ENCODE assay signal across 8 mouse cellular contexts in the genomic region with DNA sequence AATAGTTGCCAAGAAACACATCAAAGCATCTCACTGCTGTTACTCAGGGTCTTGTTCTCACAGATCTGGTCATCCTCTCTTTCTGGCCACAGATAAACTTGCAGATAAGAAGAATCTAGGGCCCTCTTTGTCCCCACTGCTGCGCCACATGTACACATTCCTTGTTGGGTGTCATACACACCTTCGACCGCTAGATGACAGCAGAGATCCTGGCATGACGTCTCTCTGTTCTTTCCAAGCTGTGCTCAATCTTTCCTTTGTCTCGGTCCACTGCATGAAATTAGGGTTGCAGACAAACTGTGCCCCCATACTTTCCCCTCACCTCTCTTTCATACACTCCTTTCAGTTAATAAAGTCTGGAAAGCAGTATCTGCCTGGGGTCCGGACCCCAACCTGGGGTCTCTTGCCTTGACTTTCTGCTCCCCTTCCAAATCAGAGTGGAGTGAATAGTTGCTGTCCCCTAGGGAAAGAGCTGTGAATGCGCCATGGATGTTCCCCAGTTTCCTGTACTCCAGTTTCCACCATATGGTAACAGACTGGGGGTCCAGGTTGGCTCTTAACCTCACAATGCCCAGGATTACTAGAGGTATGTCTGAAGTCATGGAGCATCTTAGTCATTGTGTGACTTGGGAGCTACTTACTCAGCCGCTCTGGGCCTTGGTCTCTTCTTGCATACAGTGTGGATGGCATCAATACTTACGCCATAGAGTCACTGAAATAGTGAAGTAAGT.
DNase-seq lines count a peak whose midpoint lies in the region; ATAC-seq and TF ChIP-seq lines count a peak whose summit lies in the region.

No protein-coding gene starts in this region.

- H3K79me3 ChIP-seq in C2C12 (ENCODE audit: low read depth) = no peaks in the 10 kb centered on the region

- no peak overlapping the region for H3K4me3 ChIP-seq in C2C12 (ENCODE audit: insufficient read depth, poor library complexity, severe bottlenecking)
- H3K4me3 ChIP-seq in heart, embryonic 16.5 days (ENCODE audit: low read length) = no peak overlapping the region
- no peak overlapping the region for H3K4me3 ChIP-seq in lung, embryonic 14.5 days (ENCODE audit: low read depth, low read length)

- H3K79me2 ChIP-seq in C2C12 (ENCODE audit: control insufficient read depth, insufficient read depth) = no peaks in the 10 kb centered on the region

- no peaks in the 10 kb centered on the region for H3K36me3 ChIP-seq in C2C12 (ENCODE audit: control insufficient read depth, insufficient read depth)
- no peaks in the 10 kb centered on the region for H3K36me3 ChIP-seq in heart, embryonic 16.5 days (ENCODE audit: control insufficient read depth, insufficient read depth)
- no peaks in the 10 kb centered on the region for H3K36me3 ChIP-seq in lung, embryonic 14.5 days (ENCODE audit: insufficient read depth)

- no peaks in the 10 kb centered on the region for H3K27me3 ChIP-seq in C2C12 (ENCODE audit: control insufficient read depth, insufficient read depth, insufficient read length)
- no peaks in the 10 kb centered on the region for H3K27me3 ChIP-seq in heart, embryonic 16.5 days (ENCODE audit: control insufficient read depth, insufficient read depth, low read length)
- H3K27me3 ChIP-seq in lung, embryonic 14.5 days (ENCODE audit: insufficient read depth, low read length) = no peaks in the 10 kb centered on the region

- 0 out of 2 replicates have a peak, but pooled peaks have one; percentile 52 for ATAC-seq in heart, embryonic 16.5 days (replicated peaks; ENCODE audit: extremely low read depth, insufficient read depth, low FRiP score)
- ATAC-seq in lung, embryonic 14.5 days (ENCODE audit: insufficient read depth) = peak; percentile 71; the same call in 1 of the 2 replicates

- 30% methylated on average over 9 of the region's 9 CpGs for WGBS in heart, embryonic 16.5 days
- 38% methylated on average over 9 of the region's 9 CpGs for WGBS in lung, embryonic 14.5 days

- no peak overlapping the region for H3K27ac ChIP-seq in heart, embryonic 16.5 days (ENCODE audit: low read length)
- H3K27ac ChIP-seq in lung, embryonic 14.5 days (ENCODE audit: low read depth) = no peak overlapping the region

- no peaks in the 10 kb centered on the region for H3K9me3 ChIP-seq in heart, embryonic 16.5 days (replicated peaks; ENCODE audit: control insufficient read depth, low read length)
- H3K9me3 ChIP-seq in lung, embryonic 14.5 days (ENCODE audit: low read depth, low read length) = no peaks in the 10 kb centered on the region

- H3K9ac ChIP-seq in heart, embryonic 16.5 days (ENCODE audit: low read length) = no peak overlapping the region
- H3K9ac ChIP-seq in lung, embryonic 14.5 days = no peak overlapping the region

- peak; percentile 41 for TF ChIP-seq CTCF in C2C12 (IDR thresholded peaks at IDR 0.05; ENCODE audit: control insufficient read depth, insufficient read depth, insufficient read length)
- TF ChIP-seq CTCF in lung, embryonic 14.5 days (IDR thresholded peaks at IDR 0.05; ENCODE audit: low read depth) = peak; percentile 97

- H3K4me2 ChIP-seq in heart, embryonic 16.5 days (ENCODE audit: low read depth, low read length) = no peak overlapping the region
- no peak overlapping the region for H3K4me2 ChIP-seq in lung, embryonic 14.5 days

- H3K4me1 ChIP-seq in heart, embryonic 16.5 days (ENCODE audit: control insufficient read depth, insufficient read depth, low read length) = no peaks in the 10 kb centered on the region
- no peaks in the 10 kb centered on the region for H3K4me1 ChIP-seq in lung, embryonic 14.5 days (ENCODE audit: insufficient read depth)

- DNase-seq in R1 (ENCODE audit: low read depth, low spot score) = peak; percentile 53
- peak; percentile 73 for DNase-seq in embryo, embryonic 11 days
- peak; percentile 71 to 79 for DNase-seq in kidney, postnatal 4 days
- DNase-seq in lung, embryonic 14.5 days = peak; percentile 87
- peak; percentile 46 for DNase-seq in ovary, postnatal 14 days (ENCODE audit: low spot score)
- peak; percentile 66 for DNase-seq in thymus, postnatal 4 days

- H3ac ChIP-seq in C2C12 (ENCODE audit: control insufficient read depth, insufficient read length, low read depth) = no peak overlapping the region

TF ChIP-seq in C2C12, 6 proteins besides CTCF, POLR2A, EP300 and RAD21:
- no peak for TF ChIP-seq MYOD1 (IDR thresholded peaks at IDR 0.05; ENCODE audit: control insufficient read depth, insufficient read length, low read depth)
- no peak for TF ChIP-seq MAX (IDR thresholded peaks at IDR 0.05)
- TF ChIP-seq CEBPB (IDR thresholded peaks at IDR 0.05; ENCODE audit: low read depth) = no peak
- no peak for TF ChIP-seq FOSL1 (IDR thresholded peaks at IDR 0.05; ENCODE audit: insufficient read depth, low read length, poor library complexity, severe bottlenecking)
- TF ChIP-seq USF1 (IDR thresholded peaks at IDR 0.05; ENCODE audit: low read depth) = no peak
